ENCODE assay signal across 20 mouse cellular contexts in the genomic region with DNA sequence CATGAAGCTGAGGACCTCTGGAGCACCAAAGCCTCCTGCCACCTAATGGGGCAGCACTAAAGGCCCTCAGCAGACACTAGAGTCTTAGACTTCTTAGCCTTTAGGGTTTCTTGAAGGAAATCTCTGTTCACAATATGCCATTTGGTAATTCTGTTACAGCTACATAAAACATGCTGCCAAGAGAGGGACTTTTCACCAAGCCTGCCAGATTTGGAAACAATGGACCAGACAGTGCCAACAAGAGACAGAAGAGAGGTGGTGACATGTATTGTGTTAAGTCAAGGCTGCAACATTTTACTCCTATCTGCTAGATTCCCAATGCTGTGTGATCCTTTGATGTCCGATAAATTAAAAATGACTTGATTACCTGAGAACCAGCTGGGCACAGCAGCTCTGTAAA.
DNase-seq lines count a peak whose midpoint lies in the region; ATAC-seq and TF ChIP-seq lines count a peak whose summit lies in the region.
"Had no signal": no experiment of that assay in that cellular context is flagged by ENCODE, and none has a peak within 500 bp of the region (broad histone marks: within the 10 kb centered on the region; RNA-seq: fewer than 3 reads in every experiment).

No protein-coding gene starts in this region.

- peak overlapping the region; percentile 34 for H3K27ac ChIP-seq in heart, adult 2 months
- H3K27ac ChIP-seq in heart, embryonic 11.5 days (ENCODE audit: low read depth, low read length) = no peak overlapping the region
- no peak overlapping the region for H3K27ac ChIP-seq in lung, postnatal 0 days (ENCODE audit: low read length)
- H3K27ac ChIP-seq: hindbrain, embryonic 14.5 days; left cerebral cortex, adult 2 months; liver, embryonic 13.5 days; midbrain, embryonic 12.5 days had no signal

- H3K4me3 ChIP-seq in heart, adult 2 months = no peak overlapping the region
- H3K4me3 ChIP-seq in heart, embryonic 11.5 days (ENCODE audit: low read depth, low read length) = no peak overlapping the region
- H3K4me3 ChIP-seq in lung, postnatal 0 days (ENCODE audit: low read depth, low read length) = no peak overlapping the region
- H3K4me3 ChIP-seq: left cerebral cortex, adult 2 months; liver, embryonic 13.5 days; midbrain, embryonic 12.5 days had no signal

- ATAC-seq in heart, embryonic 11.5 days (replicated peaks; ENCODE audit: insufficient number of reproducible peaks, low FRiP score, low TSS enrichment) = no peak
- no peak for ATAC-seq in lung, postnatal 0 days
- ATAC-seq: forebrain, embryonic 14.5 days; inflammation-experienced regulatory T-cells, adult 6 months had no signal

- no peaks in the 10 kb centered on the region for H3K9me3 ChIP-seq in heart, embryonic 11.5 days (replicated peaks; ENCODE audit: control insufficient read depth, low read length)
- H3K9me3 ChIP-seq in lung, postnatal 0 days (ENCODE audit: low read length) = no peaks in the 10 kb centered on the region
- H3K9me3 ChIP-seq: liver, embryonic 13.5 days; midbrain, embryonic 12.5 days had no signal

- 36% methylated on average over 1 of the region's 1 CpGs for WGBS in heart, adult 2 months
- WGBS in heart, embryonic 11.5 days (ENCODE audit: insufficient replicate concordance) = 73% methylated on average over 1 of the region's 1 CpGs
- WGBS in lung, postnatal 0 days = 89% methylated on average over 1 of the region's 1 CpGs

- TF ChIP-seq POLR2A in heart, adult 2 months (IDR thresholded peaks at IDR 0.05; ENCODE audit: insufficient read depth, low read depth, low read length) = no peak

- no peaks in the 10 kb centered on the region for H3K79me2 ChIP-seq in heart, adult 2 months (replicated peaks; ENCODE audit: control insufficient read depth, insufficient read depth, low read length)

- TF ChIP-seq EP300 in heart, adult 2 months (IDR thresholded peaks at IDR 0.05; ENCODE audit: insufficient read depth, low read depth, low read length) = no peak
- no peak for TF ChIP-seq EP300 in lung, postnatal 0 days (IDR thresholded peaks at IDR 0.05)

- DNase-seq in cerebellum, adult 11-12 months = peak; percentile 52
- no peak for DNase-seq in cerebellum, postnatal 10 days
- DNase-seq in heart, adult 2 months = no peak
- peak; percentile 7 for DNase-seq in lung, postnatal 0 days (ENCODE audit: low spot score)
- DNase-seq in lung, postnatal 14 days = no peak
- DNase-seq in gonadal fat pad, adult 2 months (ENCODE audit: low read depth) = peak; percentile 28
- DNase-seq: adrenal gland, postnatal 25 days; cerebellum, postnatal 25 days; gastrocnemius, postnatal 10 days; heart, postnatal 4 days; liver, embryonic 13.5 days; lung, adult 2 months; thymus, adult 18-20 months; thymus, postnatal 36 days had no signal

- H3K4me1 ChIP-seq in heart, adult 2 months (ENCODE audit: control insufficient read depth, insufficient read depth, low read length) = peaks cover 24% of the 10 kb centered on the region
- H3K4me1 ChIP-seq in heart, embryonic 11.5 days (ENCODE audit: control insufficient read depth, insufficient read depth, low read length) = 0 out of 2 replicates have a peak, but pooled peaks cover 3% of the 10 kb centered on the region
- no peaks in the 10 kb centered on the region for H3K4me1 ChIP-seq in lung, postnatal 0 days (ENCODE audit: insufficient read depth, low read depth, low read length)
- H3K4me1 ChIP-seq: liver, embryonic 13.5 days had no signal

- no peaks in the 10 kb centered on the region for H3K27me3 ChIP-seq in heart, adult 2 months (ENCODE audit: control insufficient read depth, insufficient read depth, low read length)
- no peaks in the 10 kb centered on the region for H3K27me3 ChIP-seq in heart, embryonic 11.5 days (ENCODE audit: control insufficient read depth, insufficient read depth, low read length)
- no peaks in the 10 kb centered on the region for H3K27me3 ChIP-seq in lung, postnatal 0 days (replicated peaks; ENCODE audit: insufficient read depth, low read length)
- H3K27me3 ChIP-seq: liver, embryonic 13.5 days; midbrain, embryonic 12.5 days had no signal

- H3K36me3 ChIP-seq in heart, adult 2 months (ENCODE audit: control insufficient read depth, insufficient read depth, low read length) = peaks cover 29% of the 10 kb centered on the region
- H3K36me3 ChIP-seq in heart, embryonic 11.5 days (ENCODE audit: control insufficient read depth, insufficient read depth, low read length) = no peaks in the 10 kb centered on the region
- no peaks in the 10 kb centered on the region for H3K36me3 ChIP-seq in lung, postnatal 0 days (ENCODE audit: insufficient read depth, low read length)
- H3K36me3 ChIP-seq: liver, embryonic 13.5 days; midbrain, embryonic 12.5 days had no signal

- no peak overlapping the region for H3K4me2 ChIP-seq in heart, embryonic 11.5 days
- no peak overlapping the region for H3K4me2 ChIP-seq in lung, postnatal 0 days (replicated peaks; ENCODE audit: low read depth, low read length)
- H3K4me2 ChIP-seq: hindbrain, embryonic 14.5 days; liver, embryonic 13.5 days; midbrain, embryonic 12.5 days had no signal

- TF ChIP-seq CTCF in heart, adult 2 months (IDR thresholded peaks at IDR 0.05) = no peak
- no peak for TF ChIP-seq CTCF in lung, postnatal 0 days (IDR thresholded peaks at IDR 0.05)

- intact Hi-C loops in heart, adult 2 months (cut with DNase I) = no loop called here

- H3K9ac ChIP-seq in heart, adult 2 months (ENCODE audit: low read depth, low read length) = no peak overlapping the region
- H3K9ac ChIP-seq in heart, embryonic 11.5 days (ENCODE audit: low read depth, low read length) = no peak overlapping the region
- no peak overlapping the region for H3K9ac ChIP-seq in lung, postnatal 0 days (replicated peaks; ENCODE audit: low read depth)
- H3K9ac ChIP-seq: hindbrain, embryonic 14.5 days; liver, embryonic 13.5 days; midbrain, embryonic 12.5 days had no signal

Comparison
In these comparisons a context has a peak if more than half of its experiments do, and no peak if none do; other contexts are left out.
1. DNase-seq: peak in cerebellum, adult 11-12 months (single experiment), lung, postnatal 0 days (single experiment) and gonadal fat pad, adult 2 months (single experiment); none in cerebellum, postnatal 10 days (0 of 2), heart, adult 2 months (0 of 2) and lung, postnatal 14 days (single experiment).